Mouse (Mus musculus): ENCODE data around the gene Npdc1. TPM values are rescaled to one million over a fixed set of nuclear protein-coding genes. Genes with fewer than 3 reads are reported as not detected.

Gene Npdc1
- total RNA-seq, 1 experiment from 2014 or later: not detected

GRCm38 (mm10) chr2:25457022-25457896 lies 58.1 kb downstream of the Npdc1 start:
- no peak for ATAC-seq (replicated peaks; ENCODE audit: insufficient number of reproducible peaks, low FRiP score, low TSS enrichment, poor library complexity, severe bottlenecking)

DNA sequence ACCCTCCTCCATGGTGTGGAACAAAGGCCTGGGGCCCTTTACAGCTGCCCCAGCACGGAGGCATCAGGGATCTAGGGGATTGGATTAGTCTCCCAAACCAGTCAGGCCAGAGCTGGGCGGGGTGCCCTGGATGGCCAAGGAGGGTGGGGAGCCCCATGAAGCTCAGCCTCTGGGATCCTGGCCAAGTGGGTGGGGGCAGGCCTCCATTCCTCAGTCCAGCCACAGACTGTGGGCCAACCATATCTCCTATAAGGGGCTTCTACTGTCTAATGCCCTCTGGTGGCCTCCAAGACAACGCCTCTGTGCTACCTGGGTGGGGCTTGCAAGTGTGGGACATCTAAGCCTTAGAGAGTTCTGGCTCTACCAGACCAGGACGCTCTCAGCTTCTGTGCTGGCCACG lies 59.8 kb downstream of the Npdc1 start:
- no peak for ATAC-seq (replicated peaks; ENCODE audit: insufficient number of reproducible peaks, low FRiP score, low TSS enrichment, poor library complexity, severe bottlenecking)

Other genes with a start within 250 kb of the Npdc1 start
- gene Nrarp, start 218.6 kb upstream of the Npdc1 start, total RNA-seq (2017): 22.3 to 51.8 TPM (median 24.4 TPM) in 3 replicates
- gene Tor4a, start 202.5 kb upstream of the Npdc1 start, total RNA-seq (2017): 28.8 to 64.7 TPM (median 31.0 TPM) in 3 replicates
- 82.8 to 113 TPM (median 105 TPM) in 3 replicates for gene Nelfb, start 187.9 kb upstream of the Npdc1 start, total RNA-seq (2017)
- gene Stpg3, start 184.7 kb upstream of the Npdc1 start, total RNA-seq (2017): not detected in 3 replicates
- not detected in 3 replicates for gene Fam166a, start 180.6 kb upstream of the Npdc1 start, total RNA-seq (2017)
- gene Tubb4b, start 174.6 kb upstream of the Npdc1 start, total RNA-seq (2017): 161 to 206 TPM (median 166 TPM) in 3 replicates
- not detected in 3 replicates for gene Slc34a3, start 165.0 kb upstream of the Npdc1 start, total RNA-seq (2017)
- not detected in 3 replicates for gene Rnf224, start 162.6 kb upstream of the Npdc1 start, total RNA-seq (2017)
- gene Rnf208, start 157.1 kb upstream of the Npdc1 start, total RNA-seq (2017): not detected in 3 replicates
- gene Cysrt1, start 156.9 kb upstream of the Npdc1 start, total RNA-seq (2017): not detected in 3 replicates
- 4.5 to 4.9 TPM in 2 of 3 replicates, not detected in the other for gene AL732309.1, start 152.5 kb upstream of the Npdc1 start, total RNA-seq (2017)
- 12.2 to 16.8 TPM (median 15.6 TPM) in 3 replicates for gene Tmem203, start 143.9 kb upstream of the Npdc1 start, total RNA-seq (2017)
- 7.1 to 9.2 TPM (median 8.4 TPM) in 3 replicates for gene Tprn, start 136.7 kb upstream of the Npdc1 start, total RNA-seq (2017)
- 31.8 to 50.4 TPM (median 32.4 TPM) in 3 replicates for gene Ssna1, start 126.9 kb upstream of the Npdc1 start, total RNA-seq (2017)
- gene Anapc2, start 126.9 kb upstream of the Npdc1 start, total RNA-seq (2017): 42.6 to 64.9 TPM (median 43.8 TPM) in 3 replicates
- gene Tmem210, start 111.2 kb upstream of the Npdc1 start, total RNA-seq (2017): not detected in 3 replicates
- gene Lrrc26, start 109.4 kb upstream of the Npdc1 start, total RNA-seq (2017): not detected in 3 replicates
- gene Grin1, start 80.2 kb upstream of the Npdc1 start, total RNA-seq (2017): 0.49 TPM in 1 of 3 replicates, not detected in the others
- 31.6 to 66.4 TPM (median 33.3 TPM) in 3 replicates for gene Man1b1, start 67.0 kb upstream of the Npdc1 start, total RNA-seq (2017)
- 24.8 to 101 TPM (median 57.4 TPM) in 3 replicates for gene Dpp7, start 43.0 kb upstream of the Npdc1 start, total RNA-seq (2017)
- 6.6 to 19.5 TPM (median 12.9 TPM) in 3 replicates for gene Uap1l1, start 33.7 kb upstream of the Npdc1 start, total RNA-seq (2017)
- 4.3 TPM in 1 of 3 replicates, not detected in the others for gene Sapcd2, start 27.0 kb upstream of the Npdc1 start, total RNA-seq (2017)
- not detected in 3 replicates for gene Entpd2, start 3.5 kb upstream of the Npdc1 start, total RNA-seq (2017)
- gene Fut7, start 23.9 kb downstream of the Npdc1 start, total RNA-seq (2017): 8.9 to 13.9 TPM (median 11.0 TPM) in 3 replicates
- gene Abca2, start 29.4 kb downstream of the Npdc1 start, total RNA-seq (2017): 16.8 to 46.8 TPM (median 17.5 TPM) in 3 replicates
- gene Clic3, start 57.5 kb downstream of the Npdc1 start, total RNA-seq (2017): not detected in 3 replicates
- 21.4 to 39.6 TPM (median 32.9 TPM) in 3 replicates for gene Paxx, start 61.7 kb downstream of the Npdc1 start, total RNA-seq (2017)
- gene Ptgds, start 70.7 kb downstream of the Npdc1 start, total RNA-seq (2017): not detected in 3 replicates
- gene Lcn12, start 94.6 kb downstream of the Npdc1 start, total RNA-seq (2017): not detected in 3 replicates
- 33.3 to 58.1 TPM (median 38.6 TPM) in 3 replicates for gene Fbxw5, start 101.4 kb downstream of the Npdc1 start, total RNA-seq (2017)
- not detected in 3 replicates for gene C8g, start 102.4 kb downstream of the Npdc1 start, total RNA-seq (2017)
- 16.6 to 29.4 TPM (median 18.0 TPM) in 3 replicates for gene Traf2, start 147.6 kb downstream of the Npdc1 start, total RNA-seq (2017)
- 80.0 to 121 TPM (median 114 TPM) in 3 replicates for gene Edf1, start 158.5 kb downstream of the Npdc1 start, total RNA-seq (2017)
- gene Mamdc4, start 175.5 kb downstream of the Npdc1 start, total RNA-seq (2017): 2.8 to 6.2 TPM in 2 of 3 replicates, not detected in the other
- gene Phpt1, start 175.9 kb downstream of the Npdc1 start, total RNA-seq (2017): 0.67 to 1.9 TPM (median 1.1 TPM) in 3 replicates
- 0.10 TPM in 1 of 3 replicates, not detected in the others for gene Ajm1, start 182.4 kb downstream of the Npdc1 start, total RNA-seq (2017)
- gene Rabl6, start 209.2 kb downstream of the Npdc1 start, total RNA-seq (2017): 42.7 to 71.6 TPM (median 51.7 TPM) in 3 replicates
- not detected in 3 replicates for gene Ccdc183, start 218.3 kb downstream of the Npdc1 start, total RNA-seq (2017)
- 12.4 to 19.4 TPM (median 14.3 TPM) in 3 replicates for gene Tmem141, start 222.7 kb downstream of the Npdc1 start, total RNA-seq (2017)
- gene Fcna, start 228.7 kb downstream of the Npdc1 start, total RNA-seq (2017): not detected in 3 replicates